Mouse (Mus musculus) cortical plate, adult 2 months (tissue): ENCODE measurements at regions not wholly inside any gene's neighbourhood (a gene's known extent, or its start where the extent isn't known, plus 50 kb on each side); places are given as distances from the start of the nearest gene placed in this dataset.

Source experiments
- CTCF ChIP-seq: fragments of 200-500 bp; IDR thresholded peaks from 2 replicates; pipeline ENCODE4 v1.5.1; 2011; ENCODE audit warnings: mild to moderate bottlenecking, control low read depth, low read length; ENCODE audit not compliant: insufficient read depth; ENCODE audit errors: extremely low read depth
- POLR2A ChIP-seq: fragments of 200-500 bp; IDR thresholded peaks from 2 replicates; pipeline ENCODE4 v1.6.1; 2011; ENCODE audit warnings: mild to moderate bottlenecking, low read length, control low read depth; ENCODE audit not compliant: insufficient read depth; ENCODE audit errors: extremely low read depth

- TF ChIP-seq CTCF (no peak), POLR2A (no peak)
These were observed 276.8 kb downstream of the Ankrd50 start for GRCm38 (mm10) chr3:38207867-38208266.
